Mouse (Mus musculus): ENCODE measurements around the gene Gan.

- TF ChIP-seq RCOR1 (conservative IDR thresholded peaks at IDR 0.05; ENCODE audit: low read depth, low read length) = no peak
- no peak for TF ChIP-seq KAT2A (IDR thresholded peaks at IDR 0.05; ENCODE audit: insufficient replicate concordance, low read length)
- no peak for TF ChIP-seq CTCF (conservative IDR thresholded peaks at IDR 0.05 in 1 of 2, IDR thresholded peaks at IDR 0.05 in 1 of 2; ENCODE audit: low read depth in 2 of 2, low read length in 2 of 2)
- TF ChIP-seq MAFK (IDR thresholded peaks at IDR 0.05; ENCODE audit: insufficient replicate concordance, low read length) = no peak
- no peak for TF ChIP-seq ETS1 (conservative IDR thresholded peaks at IDR 0.05; ENCODE audit: low read depth, low read length)
- no peak for TF ChIP-seq POLR2A (IDR thresholded peaks at IDR 0.05; ENCODE audit: low read depth, low read length)
- TF ChIP-seq EP300 (IDR thresholded peaks at IDR 0.05; ENCODE audit: low read length) = no peak
- TF ChIP-seq MXI1 (IDR thresholded peaks at IDR 0.05; ENCODE audit: low read depth, low read length) = no peak
- TF ChIP-seq MAX (IDR thresholded peaks at IDR 0.05; ENCODE audit: low read length) = no peak
- TF ChIP-seq ZKSCAN1 (IDR thresholded peaks at IDR 0.05; ENCODE audit: borderline replicate concordance, low read depth, low read length) = no peak
Observed at GRCm38 (mm10) chr8:117171826-117172225, 13.9 kb downstream of the Gan start.

All from CH12.LX (cell line).